Mouse (Mus musculus) large intestine, adult 2 months (tissue): ENCODE measurements around the gene Cep170b. TPM values are rescaled to one million over a fixed set of nuclear protein-coding genes. Genes with fewer than 3 reads are reported as not detected.

ENCODE experiments used
- DNase-seq: peaks from one replicate; pipeline ENCODE4 v3.0.0-alpha.2; 2012; ENCODE audit warnings: low read depth, low spot score
- whole genome bisulfite sequencing: fragments of 180-500 bp; shearing (Covaris S2); methylation state at CpG from one replicate; pipeline ENCODE4 v1.1.7; 2018; 5-methylcytosine and 5-hydroxymethylcytosine counted together
- polyA plus RNA-seq: library from polyadenylated mRNA; depleted of rRNA; stranded (reverse); fragments of >200 nt; gene quantifications from 2 replicates; pipeline ENCODE4 v1.2.3, GENCODE M21; 2012

Cep170b gene
- polyA plus RNA-seq, 1 experiment: 53.2 TPM

DNA sequence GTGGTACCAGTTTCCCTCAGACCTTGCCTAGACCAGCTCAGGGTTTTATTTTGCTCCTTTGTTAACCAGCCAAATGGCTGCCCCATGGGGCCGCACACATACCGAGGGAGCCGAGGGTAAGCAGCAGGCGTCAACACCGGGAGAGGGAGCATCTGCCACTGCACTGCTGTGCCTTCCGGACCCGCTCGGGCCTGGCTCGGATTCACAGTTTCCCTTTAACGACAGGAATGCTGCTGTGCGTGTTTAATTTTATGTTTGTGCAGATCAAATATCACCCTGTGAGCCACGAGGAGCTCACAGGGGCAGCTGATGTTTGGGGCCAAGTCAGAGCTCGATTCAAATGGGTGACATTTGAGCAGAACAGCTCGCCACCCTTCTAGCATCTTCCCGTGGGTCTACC is 19.7 kb upstream of the Cep170b start:
- DNase-seq: no peak
- 9% methylated on average over 15 of the region's 15 CpGs for WGBS

DNA sequence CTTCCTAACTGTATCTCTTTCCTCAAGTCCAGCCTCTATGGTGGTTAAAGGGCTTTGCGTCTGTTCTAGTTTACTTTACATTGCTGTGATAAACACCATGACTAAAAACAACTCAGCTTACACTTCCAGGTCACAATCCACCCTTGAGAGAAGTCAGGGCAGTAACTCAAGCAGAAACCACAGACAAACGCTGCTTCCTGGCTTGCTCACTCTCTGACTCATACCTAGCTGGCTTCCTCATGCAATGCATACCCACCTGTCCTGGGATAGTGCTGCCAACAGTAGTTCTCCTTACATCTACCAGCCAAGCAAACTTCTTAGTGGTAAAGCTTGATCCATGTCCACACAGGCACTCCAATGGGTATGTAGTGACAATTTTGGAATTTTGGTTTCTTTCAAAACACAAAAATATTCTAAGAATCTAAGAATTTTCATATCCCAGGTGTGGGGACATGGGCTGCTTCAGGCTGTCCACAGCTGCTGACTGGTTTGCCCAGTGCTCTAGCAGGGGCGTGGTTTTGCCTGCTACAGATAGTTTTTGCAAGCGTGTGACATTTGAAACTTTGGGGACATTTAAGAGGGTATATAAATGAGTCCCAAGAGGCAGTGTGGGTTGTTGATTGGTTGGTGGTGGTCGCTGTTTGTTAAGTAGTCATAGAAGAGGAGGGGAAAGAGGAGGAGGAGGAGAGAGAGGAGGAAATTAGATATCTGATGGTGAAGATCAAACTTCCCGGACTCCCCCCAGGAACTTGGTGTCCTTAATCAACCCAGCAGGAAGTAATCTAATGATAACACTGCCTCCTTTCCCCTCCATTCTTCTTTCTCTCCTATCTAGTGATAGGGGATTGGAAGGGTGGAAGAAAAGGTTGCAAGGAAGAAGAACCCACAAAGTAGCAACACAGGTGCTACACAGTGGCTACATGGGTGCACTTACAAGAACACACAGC is 17.6 kb upstream of the Cep170b start:
- WGBS: 28% methylated on average over 6 of the region's 6 CpGs
- no peak for DNase-seq

DNA sequence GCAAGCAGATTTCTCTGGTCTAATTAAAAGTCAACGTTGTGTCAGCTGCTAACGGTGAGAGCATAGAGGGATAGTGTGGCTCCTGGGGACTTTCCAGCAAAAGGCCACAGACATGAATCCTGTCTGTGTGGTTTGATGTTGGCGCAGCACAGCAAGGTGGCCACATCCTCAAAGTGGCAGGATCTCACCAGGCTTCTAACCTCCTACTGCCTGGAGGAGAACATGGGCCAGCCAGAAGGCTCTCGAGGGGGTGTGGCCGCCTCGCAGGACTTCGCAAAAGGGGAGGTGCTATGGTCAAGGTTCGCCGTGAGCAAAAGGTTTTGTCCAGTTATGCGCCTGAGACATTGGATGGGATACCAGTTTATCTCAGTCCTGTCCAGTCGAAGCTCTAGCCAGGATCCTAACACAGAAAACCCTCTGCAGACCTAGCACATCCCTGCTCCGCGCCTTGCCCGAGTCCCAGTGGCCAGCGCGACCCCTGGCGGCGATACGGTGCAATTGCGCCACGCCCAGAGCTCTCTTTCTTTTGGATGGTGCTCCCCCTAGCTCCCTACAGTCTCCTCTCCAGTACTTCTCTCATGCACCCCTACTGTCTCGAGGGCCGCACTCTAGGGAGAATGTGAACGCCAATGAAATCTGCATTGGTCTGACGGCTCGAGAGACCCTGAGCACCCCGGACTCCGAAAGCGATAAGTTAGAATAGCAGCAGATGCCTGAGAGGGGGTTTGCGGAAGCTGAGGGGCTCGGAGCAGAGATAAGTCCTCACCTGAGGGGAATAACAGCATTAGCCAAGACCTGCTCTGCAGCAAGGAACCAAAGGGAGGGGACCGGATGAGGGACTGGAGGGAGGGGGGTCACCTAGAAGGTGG is 13.3 kb upstream of the Cep170b start:
- 9% methylated on average over 32 of the region's 32 CpGs for WGBS
- DNase-seq: no peak

DNA sequence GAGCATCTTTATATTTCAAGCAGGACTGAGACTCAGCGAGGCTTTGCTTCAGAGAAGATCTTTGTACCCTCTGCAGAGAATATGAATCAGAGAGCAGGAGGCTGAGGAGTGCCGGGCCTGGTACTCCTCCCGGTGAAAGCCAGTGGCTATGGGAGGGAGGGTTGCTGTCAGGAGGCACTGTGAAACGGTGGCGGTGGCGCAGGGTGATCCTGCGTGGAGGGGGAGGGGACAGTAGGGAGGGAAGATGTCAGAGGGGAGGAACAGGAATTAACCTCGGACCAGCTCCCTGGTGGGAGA is 12.7 kb upstream of the Cep170b start:
- no peak for DNase-seq

DNA sequence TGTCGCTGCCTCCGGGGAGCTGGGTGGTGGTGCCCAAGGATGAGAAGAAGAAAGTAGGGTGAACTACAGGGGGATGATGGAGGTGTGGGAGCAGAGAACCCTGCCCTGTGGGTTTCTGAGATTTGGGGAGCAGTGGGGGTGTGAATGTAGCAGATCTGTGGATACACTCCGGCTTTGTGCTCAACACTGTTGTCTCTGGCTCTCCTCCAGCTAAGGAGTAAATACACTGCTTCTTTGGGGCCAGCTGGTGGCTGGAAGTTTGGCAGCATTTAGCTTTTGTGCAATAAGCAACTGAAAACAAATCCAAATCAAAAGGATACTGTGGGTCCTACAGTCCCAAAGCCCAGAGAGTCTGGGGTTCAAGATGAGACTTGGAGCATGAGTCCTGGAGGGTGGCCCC is 6.3 kb upstream of the Cep170b start:
- 40% methylated on average over 3 of the region's 3 CpGs for WGBS
- no peak for DNase-seq

More for the DNA sequence above, 12.7 kb upstream of the Cep170b start:
- WGBS: 16% methylated on average over 8 of the region's 8 CpGs

DNA sequence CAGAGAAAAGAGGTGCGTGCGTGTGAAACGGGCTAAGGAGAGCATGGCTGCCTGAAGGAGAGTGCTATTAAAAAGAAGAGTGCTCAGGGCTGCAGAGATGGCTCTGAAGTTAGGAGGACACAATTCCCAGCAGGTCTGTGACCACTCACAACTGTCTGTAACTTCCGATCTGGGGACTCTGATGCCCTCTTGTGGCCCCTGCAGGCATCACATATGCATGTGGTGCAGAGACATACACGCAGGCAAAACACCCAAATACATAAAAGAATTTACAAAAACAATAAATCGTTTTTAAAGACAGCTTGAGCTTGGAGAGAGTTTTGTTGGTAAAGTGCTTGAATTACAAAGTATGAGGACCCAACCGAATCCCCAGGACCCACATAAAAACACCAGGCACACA is 3.1 kb upstream of the Cep170b start:
- DNase-seq: no peak
- WGBS: 43% methylated on average over 7 of the region's 7 CpGs

DNA sequence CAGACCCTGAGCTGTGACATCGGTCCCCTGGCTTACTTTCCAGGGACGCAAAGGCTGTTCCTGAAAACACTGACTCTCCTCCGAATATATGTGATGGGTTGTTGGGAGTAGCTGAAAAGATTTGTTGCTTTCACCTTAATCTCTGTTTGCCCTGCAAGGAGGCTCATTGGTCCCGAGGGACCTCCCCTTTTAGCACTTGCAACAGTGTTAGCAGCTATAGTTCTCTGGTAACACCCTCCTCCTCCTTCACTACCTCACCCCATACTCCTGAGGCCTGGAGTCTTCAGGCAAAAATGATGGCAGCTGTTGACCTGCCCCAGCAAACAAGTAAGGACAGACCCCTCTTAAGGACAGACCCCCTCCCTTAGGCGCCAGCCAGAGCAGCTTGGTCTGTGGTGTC is 1.3 kb upstream of the Cep170b start:
- no peak for DNase-seq
- whole genome bisulfite sequencing: 79% methylated on average over 5 of the region's 5 CpGs

DNA sequence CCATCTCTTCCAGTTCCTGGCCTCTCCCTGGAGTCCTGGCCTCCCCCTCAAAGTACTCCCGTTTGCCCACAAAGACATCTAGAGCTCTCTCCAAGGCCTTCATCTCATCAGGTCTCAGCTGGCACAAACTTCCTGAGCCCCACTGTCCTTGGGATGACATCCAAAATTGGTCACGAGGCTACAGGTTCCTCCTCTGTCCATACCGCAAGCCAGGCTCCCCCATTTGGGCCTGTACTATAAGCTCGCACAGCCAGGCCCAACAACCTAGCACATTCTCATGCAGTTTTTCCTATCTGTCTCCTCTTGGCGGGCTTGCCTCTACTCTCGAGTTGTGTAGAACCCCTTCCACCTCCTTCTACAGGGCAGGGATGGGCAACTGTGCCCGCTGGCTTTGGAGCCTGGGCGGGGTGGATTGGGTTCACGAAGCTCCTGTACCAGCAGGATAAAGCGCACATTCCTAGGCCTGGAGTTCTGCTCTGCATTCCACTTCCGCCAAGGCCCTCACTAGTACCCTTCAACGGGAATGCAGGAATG is 702 bp downstream of the Cep170b start:
- DNase-seq: no peak

DNA sequence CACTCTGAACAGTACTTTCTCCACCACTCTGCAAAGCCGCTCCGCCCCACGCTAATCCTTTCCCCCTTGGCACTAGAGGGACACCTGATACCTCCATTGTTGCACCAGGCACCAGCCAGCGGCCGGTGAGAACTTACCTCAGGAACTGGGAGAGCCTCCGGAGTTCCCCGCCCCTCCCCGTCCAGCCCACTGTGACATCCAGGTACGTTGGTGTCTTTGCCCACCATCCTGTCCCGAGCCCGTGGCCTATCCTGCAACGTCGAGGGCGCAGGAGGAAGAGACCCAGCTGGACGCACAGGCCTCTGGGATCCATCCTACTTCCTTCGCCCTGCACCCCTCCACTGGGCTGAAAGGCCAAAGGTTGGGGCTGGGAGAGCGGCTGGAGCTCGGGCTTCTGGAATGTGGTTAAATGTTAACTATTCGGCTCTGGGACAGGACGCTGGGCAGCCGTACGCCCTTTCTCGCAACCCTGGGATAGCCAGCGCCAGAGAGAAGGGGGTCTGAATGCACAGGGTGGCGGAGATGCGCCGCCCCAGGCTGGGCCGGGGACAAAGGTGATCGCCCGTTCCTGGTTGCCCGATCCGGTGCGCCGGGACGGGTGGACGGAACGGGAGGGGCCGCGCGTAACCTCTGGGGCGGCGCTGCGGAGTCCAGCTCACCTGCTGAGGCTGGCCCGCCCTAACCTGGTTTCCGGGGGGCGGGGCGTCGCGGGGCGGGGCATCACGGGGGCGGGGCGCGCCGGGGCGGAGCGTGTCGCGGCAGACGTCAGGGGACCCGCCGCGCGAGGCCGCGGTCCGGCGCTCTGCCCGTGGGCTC is 1.4 kb downstream of the Cep170b start:
- 9% methylated on average over 56 of the region's 69 CpGs for WGBS
- DNase-seq: no peak

More for the DNA sequence above, 702 bp downstream of the Cep170b start:
- 26% methylated on average over 12 of the region's 12 CpGs for WGBS

DNA sequence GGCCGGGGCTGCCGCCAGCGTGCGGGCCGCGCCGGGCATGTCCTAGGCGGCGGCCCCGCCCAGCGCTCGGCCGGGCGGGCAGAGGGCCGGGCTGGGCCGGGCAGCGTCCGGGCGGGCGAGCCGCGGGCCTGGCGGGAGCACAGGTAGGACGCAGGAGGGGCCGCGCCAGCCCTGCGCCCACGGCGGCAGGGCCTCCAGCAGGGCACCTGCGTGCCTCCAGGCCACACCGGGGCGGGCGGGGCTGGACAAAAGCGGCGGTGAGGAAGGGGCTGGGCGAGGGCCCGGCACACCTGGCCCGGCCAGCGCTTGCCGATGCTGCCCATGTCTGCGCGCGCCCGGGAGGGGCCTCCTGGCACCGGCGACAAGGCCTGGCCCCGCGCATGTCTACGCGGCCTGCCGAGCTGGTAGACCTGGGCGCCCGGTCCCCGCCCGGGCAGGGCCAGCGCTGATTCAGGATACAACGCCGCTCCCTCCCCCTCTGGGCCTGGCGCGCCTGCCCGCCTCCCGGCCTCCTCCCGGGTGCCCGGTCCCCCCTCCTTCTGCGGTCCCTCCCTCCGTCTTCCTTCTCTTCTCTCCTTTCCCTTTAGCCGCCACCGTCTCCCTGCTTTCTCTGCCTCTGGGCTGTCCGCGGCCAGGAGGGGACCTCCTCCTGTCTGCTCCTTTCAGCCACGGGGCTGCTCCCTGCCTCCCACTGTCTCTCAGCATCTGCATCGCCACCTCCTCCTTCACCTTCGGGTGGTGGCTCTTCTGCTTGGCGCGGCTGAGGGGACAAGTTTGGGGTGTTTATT is 2.2 kb downstream of the Cep170b start:
- DNase-seq: no peak
- WGBS: 3% methylated on average over 73 of the region's 75 CpGs

DNA sequence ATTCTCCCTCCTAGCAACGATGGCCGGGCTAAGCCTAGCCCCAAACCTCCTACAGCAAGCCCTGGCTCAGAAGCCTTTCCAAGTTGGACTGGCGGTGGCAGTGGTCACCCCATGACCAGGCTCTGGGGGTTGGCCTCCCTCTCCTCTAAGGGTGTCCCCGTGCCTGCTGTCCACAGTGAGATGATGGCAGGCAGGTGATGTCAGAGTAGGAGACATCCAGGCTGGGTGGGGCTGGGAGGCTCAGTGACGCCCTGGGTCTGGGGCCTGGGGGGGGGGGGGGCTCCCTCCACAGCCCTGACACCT is 2.7 kb downstream of the Cep170b start:
- 6% methylated on average over 5 of the region's 5 CpGs for WGBS

DNA sequence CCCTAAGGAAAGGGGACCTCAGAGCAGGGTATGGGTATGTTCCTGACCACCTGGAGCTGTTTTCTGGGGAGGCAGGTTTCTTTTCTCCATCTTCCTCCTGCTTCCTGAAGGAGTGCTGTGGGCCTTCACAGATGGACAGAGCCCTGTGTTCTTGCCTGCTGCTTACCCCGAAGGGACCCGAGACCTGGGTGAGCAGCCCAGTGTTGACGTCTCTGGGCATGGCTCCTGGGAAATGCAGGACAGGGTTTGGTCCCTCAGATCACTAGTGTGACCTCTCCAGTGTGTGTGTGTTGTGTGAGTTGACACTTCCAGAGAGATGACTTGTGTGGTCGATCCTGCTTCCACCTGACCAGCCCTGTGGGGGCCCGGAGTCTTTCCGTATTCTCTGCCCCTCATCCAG is 3.2 kb downstream of the Cep170b start:
- 73% methylated on average over 6 of the region's 6 CpGs for WGBS
- no peak for DNase-seq

More for the DNA sequence above, 2.7 kb downstream of the Cep170b start:
- no peak for DNase-seq

DNA sequence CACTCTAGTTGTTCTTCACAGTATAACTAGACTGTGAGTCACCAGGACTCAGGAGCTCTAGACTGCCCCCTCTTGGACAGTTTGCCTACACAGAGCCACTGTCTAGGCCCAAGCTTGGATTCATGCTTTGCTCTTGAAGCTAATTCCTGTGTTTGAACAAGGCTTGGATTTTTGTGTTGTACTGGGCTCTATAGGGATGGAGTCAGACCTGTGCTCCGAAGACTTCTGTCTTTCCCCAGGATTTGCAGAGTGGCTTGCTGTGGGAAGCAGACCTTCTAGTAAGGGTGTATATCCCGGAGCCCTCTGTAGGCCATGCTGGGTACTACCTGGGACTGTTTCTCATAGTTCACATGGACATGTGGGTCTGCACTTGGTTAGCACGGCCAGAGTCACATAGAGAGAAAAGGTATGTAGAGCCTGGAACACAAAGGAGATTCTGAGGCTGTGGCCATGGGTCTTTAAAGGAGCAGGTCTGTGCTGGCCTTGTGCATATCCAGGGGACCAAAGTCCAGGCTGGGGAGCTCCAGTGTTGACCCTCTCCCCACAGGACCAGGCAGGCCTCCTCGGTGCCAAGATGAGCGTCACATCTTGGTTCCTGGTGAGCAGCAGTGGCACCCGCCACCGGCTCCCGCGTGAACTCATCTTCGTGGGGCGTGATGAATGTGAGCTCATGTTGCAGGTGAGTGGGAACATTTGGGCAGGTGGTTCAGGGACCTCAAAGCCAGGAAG is 4.0 kb downstream of the Cep170b start:
- DNase-seq: no peak
- 67% methylated on average over 11 of the region's 11 CpGs for WGBS

DNA sequence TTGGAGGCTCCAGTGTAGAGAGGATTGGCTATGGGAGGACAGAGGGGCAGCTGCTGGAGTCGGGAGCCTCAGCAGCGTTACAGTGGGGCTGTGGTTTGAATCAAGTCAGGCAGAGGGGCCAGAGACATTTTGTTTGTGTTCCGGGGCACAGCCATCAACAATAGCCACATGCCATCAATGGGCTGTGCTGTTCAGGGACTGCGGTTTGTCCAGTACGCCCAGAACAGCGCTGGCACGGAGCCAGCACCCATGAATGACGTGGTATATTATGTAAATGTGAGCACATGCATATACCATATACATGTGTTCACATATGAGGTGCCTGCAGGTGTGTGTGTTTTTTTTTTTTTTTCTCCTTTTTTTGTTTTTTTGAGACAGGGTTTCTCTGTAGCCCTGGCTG is 7.5 kb downstream of the Cep170b start:
- 31% methylated on average over 8 of the region's 8 CpGs for WGBS
- no peak for DNase-seq

DNA sequence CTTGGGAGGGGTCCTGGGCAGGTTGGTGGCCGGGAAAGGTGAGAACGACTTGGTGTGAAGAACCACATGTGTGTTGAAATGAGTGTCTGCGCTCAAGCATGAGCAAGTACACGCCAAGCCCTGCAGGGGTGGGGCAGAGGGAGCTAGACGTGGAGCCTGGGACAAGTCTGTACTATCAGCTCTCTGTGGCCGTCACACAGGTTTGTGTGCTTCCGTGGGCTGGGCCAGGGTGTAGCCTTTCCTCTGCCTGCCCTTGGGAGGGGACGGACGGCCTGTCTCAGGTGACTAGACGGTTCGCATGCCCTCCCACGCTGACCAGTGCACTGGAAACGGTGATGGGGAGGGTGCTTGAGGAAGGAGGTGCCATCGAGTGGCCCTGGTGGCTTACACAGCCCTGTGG is 10.6 kb downstream of the Cep170b start:
- WGBS: 62% methylated on average over 14 of the region's 14 CpGs
- DNase-seq: no peak

DNA sequence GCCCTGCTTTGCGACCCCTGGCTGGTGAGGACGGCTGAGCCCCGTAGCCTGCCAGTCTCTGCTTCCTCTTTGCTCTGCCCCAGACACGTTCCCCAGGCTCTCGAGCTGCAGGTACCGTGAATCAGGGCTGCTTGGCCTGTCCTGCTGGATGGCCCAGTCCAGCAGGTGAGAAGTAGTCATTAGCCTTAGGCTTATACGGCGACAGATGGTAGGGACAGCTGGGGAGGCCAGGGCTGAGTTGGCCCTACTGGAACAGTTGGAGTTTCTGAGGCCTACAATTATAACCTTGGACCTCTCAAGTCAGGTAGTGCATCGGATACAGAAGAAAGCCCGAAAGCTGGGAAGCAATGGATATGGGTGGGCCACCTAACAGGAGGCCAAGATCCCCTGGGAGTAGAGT is 12.3 kb downstream of the Cep170b start:
- no peak for DNase-seq
- WGBS: 87% methylated on average over 10 of the region's 10 CpGs

DNA sequence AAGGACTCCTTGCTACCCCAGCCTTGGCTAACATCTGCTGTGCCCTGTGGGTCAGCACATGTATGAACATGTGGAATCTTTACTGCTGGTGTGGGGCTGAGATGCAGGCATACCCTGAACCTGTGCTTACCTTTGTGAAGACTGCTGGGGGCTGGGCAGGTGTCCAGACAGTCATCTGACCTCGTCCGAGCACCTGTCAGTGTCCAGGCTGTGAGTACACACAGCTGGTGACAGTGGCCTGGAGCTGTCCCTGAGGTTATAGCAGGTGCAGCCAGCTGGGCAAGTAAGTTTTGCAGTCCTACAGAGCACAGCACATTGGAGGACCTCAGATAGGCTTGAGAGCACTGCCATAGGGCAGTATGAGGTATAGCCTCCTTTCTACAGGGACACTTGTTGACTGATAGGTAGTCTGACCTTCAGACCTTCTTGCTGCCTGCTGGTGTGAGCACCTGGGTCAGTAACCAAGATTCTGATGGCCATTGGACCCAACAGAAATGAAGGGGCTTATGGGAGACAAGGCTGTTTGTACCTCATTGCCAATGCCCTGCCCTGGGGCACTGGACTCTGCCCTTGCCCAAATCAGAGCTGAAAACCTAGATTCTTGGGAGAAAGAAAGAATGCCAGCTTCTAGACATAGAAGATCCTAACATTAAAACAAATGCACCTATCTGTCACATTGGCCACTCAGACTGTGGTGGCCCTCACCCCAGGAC is 14.0 kb downstream of the Cep170b start:
- no peak for DNase-seq
- WGBS: 53% methylated on average over 2 of the region's 2 CpGs
